Mouse (Mus musculus): ENCODE data around the gene 1700003E16Rik. TPM values are rescaled to one million over a fixed set of nuclear protein-coding genes. Genes with fewer than 3 reads are reported as not detected.

Gene 1700003E16Rik
- total and polyA plus RNA-seq, 2 experiments from 2014 or later = 15.6 to 18.0 TPM

- ATAC-seq (ENCODE audit: low FRiP score) (no peak), DNase-seq (ENCODE audit: low spot score) (no peak)
- Histone ChIP-seq H3K27me3 (ENCODE audit: insufficient read depth, low read length) (no peaks in the 10 kb centered on the region), H3K4me1 (ENCODE audit: insufficient read depth, low read length) (no peaks in the 10 kb centered on the region), H3K4me3 (ENCODE audit: low read depth, low read length) (no peak overlapping the region), H3K36me3 (ENCODE audit: insufficient read depth, low read length) (peaks cover 2% of the 10 kb centered on the region; the same call in 1 of the 2 replicates), H3K9ac (replicated peaks; ENCODE audit: low read length, poor library complexity, severe bottlenecking) (no peak overlapping the region), H3K4me2 (ENCODE audit: low read depth, low read length, poor library complexity, severe bottlenecking) (no peak overlapping the region), H3K9me3 (ENCODE audit: low read length) (no peaks in the 10 kb centered on the region), H3K27ac (ENCODE audit: low read depth, low read length) (no peak overlapping the region)
- TF ChIP-seq CTCF (IDR thresholded peaks at IDR 0.05) = no peak
- 93% methylated on average over 3 of the region's 3 CpGs for WGBS
Observed at GRCm38 (mm10) chr6:83205851-83206250, 49.6 kb downstream of the 1700003E16Rik start.

DNA sequence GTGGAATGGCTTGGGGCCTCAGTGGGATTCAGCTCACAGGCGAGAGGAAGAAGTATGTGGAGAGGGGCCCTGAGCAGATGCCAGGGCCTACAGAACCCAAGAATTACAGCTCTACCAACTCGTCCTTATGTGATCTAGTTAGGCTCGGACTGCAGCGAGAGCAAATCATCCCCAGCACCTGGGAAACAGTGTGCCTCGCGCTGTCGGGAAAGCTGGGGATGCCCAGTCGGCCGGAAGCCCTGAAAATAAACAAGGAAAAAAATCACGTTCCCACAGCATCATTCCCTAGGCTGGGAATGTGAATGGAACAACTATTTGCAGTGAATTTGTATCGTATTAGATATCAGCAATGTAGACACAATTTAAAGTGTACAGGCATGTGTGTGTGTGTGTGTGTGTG is 50.1 kb downstream of the 1700003E16Rik start:
- DNase-seq (ENCODE audit: low spot score) = no peak
- no peak for TF ChIP-seq CTCF (IDR thresholded peaks at IDR 0.05)
- H3K27me3 ChIP-seq (ENCODE audit: insufficient read depth, low read length) = no peaks in the 10 kb centered on the region
- H3K4me3 ChIP-seq (ENCODE audit: low read depth, low read length) = no peak overlapping the region
- no peaks in the 10 kb centered on the region for H3K4me1 ChIP-seq (ENCODE audit: insufficient read depth, low read length)
- H3K4me2 ChIP-seq (ENCODE audit: low read depth, low read length, poor library complexity, severe bottlenecking) = no peak overlapping the region
- no peak overlapping the region for H3K9ac ChIP-seq (replicated peaks; ENCODE audit: low read length, poor library complexity, severe bottlenecking)
- ATAC-seq (ENCODE audit: low FRiP score) = no peak
- 77% methylated on average over 11 of the region's 11 CpGs for WGBS
- peaks cover 2% of the 10 kb centered on the region; the same call in 1 of the 2 replicates for H3K36me3 ChIP-seq (ENCODE audit: insufficient read depth, low read length)
- H3K9me3 ChIP-seq (ENCODE audit: low read length) = no peaks in the 10 kb centered on the region
- H3K27ac ChIP-seq (ENCODE audit: low read depth, low read length) = no peak overlapping the region

DNA sequence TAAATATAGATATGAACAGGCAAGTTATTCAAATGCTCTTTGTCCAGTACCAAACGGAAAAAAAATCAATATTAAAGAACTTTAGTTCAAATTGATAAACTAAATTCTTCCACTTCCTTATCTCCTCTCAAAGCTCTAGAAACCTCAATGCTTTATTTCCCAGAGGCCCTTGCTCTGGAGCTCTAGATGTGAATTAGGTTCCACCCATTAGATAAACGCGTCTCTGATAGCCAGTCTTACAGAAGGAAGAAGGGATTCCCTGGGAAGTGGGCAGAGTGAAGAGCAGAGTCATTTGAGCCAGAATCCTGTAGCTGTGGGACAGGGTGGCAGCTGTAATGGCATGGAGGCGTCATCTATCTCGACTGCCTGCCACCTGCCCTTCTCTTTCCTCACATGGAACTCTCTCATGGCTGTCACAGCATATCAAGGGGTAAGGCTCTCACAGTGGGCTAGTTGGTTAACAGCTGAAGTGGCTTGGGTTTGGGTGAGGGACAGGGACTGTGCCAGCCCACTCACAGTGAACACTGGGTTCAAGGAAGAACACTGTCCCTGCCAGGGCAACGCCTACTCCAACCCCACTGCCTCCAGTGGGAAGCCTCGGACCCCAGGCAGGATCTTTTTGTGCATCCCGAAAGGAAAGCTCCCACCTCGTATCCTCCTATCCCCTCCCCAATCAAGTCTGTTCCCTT is 51.3 kb downstream of the 1700003E16Rik start:
- Histone ChIP-seq H3K4me2 (ENCODE audit: low read depth, low read length, poor library complexity, severe bottlenecking) (no peak overlapping the region), H3K36me3 (ENCODE audit: insufficient read depth, low read length) (no peaks in the 10 kb centered on the region; the same call in 1 of the 2 replicates), H3K27ac (ENCODE audit: low read depth, low read length) (no peak overlapping the region), H3K9ac (replicated peaks; ENCODE audit: low read length, poor library complexity, severe bottlenecking) (no peak overlapping the region), H3K4me1 (ENCODE audit: insufficient read depth, low read length) (no peaks in the 10 kb centered on the region), H3K9me3 (ENCODE audit: low read length) (no peaks in the 10 kb centered on the region), H3K4me3 (ENCODE audit: low read depth, low read length) (no peak overlapping the region), H3K27me3 (ENCODE audit: insufficient read depth, low read length) (no peaks in the 10 kb centered on the region)
- WGBS = 61% methylated on average over 9 of the region's 9 CpGs
- DNase-seq (ENCODE audit: low spot score) (no peak), ATAC-seq (ENCODE audit: low FRiP score) (no peak)
- no peak for TF ChIP-seq CTCF (IDR thresholded peaks at IDR 0.05)

GRCm38 (mm10) chr6:83208050-83208400 is 51.8 kb downstream of the 1700003E16Rik start:
- no peak for TF ChIP-seq CTCF (IDR thresholded peaks at IDR 0.05)
- Histone ChIP-seq H3K4me3 (ENCODE audit: low read depth, low read length) (no peak overlapping the region), H3K36me3 (ENCODE audit: insufficient read depth, low read length) (no peaks in the 10 kb centered on the region; the same call in 1 of the 2 replicates), H3K4me2 (ENCODE audit: low read depth, low read length, poor library complexity, severe bottlenecking) (no peak overlapping the region), H3K4me1 (ENCODE audit: insufficient read depth, low read length) (no peaks in the 10 kb centered on the region), H3K9ac (replicated peaks; ENCODE audit: low read length, poor library complexity, severe bottlenecking) (no peak overlapping the region), H3K9me3 (ENCODE audit: low read length) (no peaks in the 10 kb centered on the region), H3K27me3 (ENCODE audit: insufficient read depth, low read length) (no peaks in the 10 kb centered on the region), H3K27ac (ENCODE audit: low read depth, low read length) (no peak overlapping the region)
- WGBS = 85% methylated on average over 2 of the region's 2 CpGs
- DNase-seq (ENCODE audit: low spot score) = no peak
- ATAC-seq (ENCODE audit: low FRiP score) = no peak

DNA sequence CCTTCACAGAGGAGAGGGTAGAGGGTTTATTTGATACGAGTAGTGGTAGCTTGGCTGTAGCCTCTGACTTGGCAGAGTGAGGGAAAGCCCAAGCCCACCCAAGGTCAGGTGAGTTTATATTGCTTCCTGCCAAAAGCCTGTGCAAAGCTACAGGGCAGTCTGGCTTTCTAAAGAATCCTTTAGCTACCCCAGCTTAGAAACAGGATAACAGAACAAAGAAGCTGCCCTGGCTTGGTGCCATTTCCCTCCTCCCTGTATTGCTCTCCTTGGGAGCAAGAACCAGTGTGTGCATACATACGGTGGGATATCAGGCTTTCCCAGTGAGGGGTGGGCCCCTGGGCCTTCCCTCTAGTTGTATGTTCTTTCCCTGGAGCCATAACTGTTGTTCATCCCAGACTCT is 54.3 kb downstream of the 1700003E16Rik start:
- Histone ChIP-seq H3K27ac (ENCODE audit: low read depth, low read length) (no peak overlapping the region), H3K9me3 (ENCODE audit: low read length) (no peaks in the 10 kb centered on the region), H3K4me2 (ENCODE audit: low read depth, low read length, poor library complexity, severe bottlenecking) (no peak overlapping the region), H3K9ac (replicated peaks; ENCODE audit: low read length, poor library complexity, severe bottlenecking) (no peak overlapping the region), H3K27me3 (ENCODE audit: insufficient read depth, low read length) (no peaks in the 10 kb centered on the region), H3K4me1 (ENCODE audit: insufficient read depth, low read length) (no peaks in the 10 kb centered on the region), H3K4me3 (ENCODE audit: low read depth, low read length) (no peak overlapping the region), H3K36me3 (ENCODE audit: insufficient read depth, low read length) (no peaks in the 10 kb centered on the region)
- peak; percentile 28 for DNase-seq (ENCODE audit: low spot score)
- ATAC-seq (ENCODE audit: low FRiP score) = no peak
- WGBS = 32% methylated on average over 2 of the region's 2 CpGs
- TF ChIP-seq CTCF (IDR thresholded peaks at IDR 0.05) = no peak

DNA sequence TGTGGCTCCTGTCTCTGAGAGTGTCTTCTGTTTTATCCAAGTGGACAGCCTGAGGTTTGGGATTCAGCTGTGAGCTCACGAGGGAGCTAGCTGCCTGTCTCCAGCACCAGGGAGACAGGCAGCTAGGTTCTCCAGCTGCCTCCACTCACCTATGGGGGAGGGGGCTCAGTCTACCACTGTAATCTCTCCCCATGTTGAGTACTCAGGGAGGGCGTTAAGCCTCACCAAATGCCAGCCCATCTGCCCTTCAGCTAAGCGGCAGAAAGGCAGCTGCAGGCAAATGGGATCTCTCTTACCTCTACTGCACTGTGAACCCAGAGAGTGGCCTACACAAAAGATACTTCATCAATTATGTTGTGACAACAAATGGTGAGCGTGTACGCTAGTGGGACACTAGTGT is 55.3 kb downstream of the 1700003E16Rik start:
- WGBS = 31% methylated on average over 5 of the region's 5 CpGs
- Histone ChIP-seq H3K27me3 (ENCODE audit: insufficient read depth, low read length) (no peaks in the 10 kb centered on the region), H3K9ac (replicated peaks; ENCODE audit: low read length, poor library complexity, severe bottlenecking) (no peak overlapping the region), H3K27ac (ENCODE audit: low read depth, low read length) (no peak overlapping the region), H3K36me3 (ENCODE audit: insufficient read depth, low read length) (no peaks in the 10 kb centered on the region), H3K4me2 (ENCODE audit: low read depth, low read length, poor library complexity, severe bottlenecking) (no peak overlapping the region), H3K4me1 (ENCODE audit: insufficient read depth, low read length) (no peaks in the 10 kb centered on the region), H3K4me3 (ENCODE audit: low read depth, low read length) (no peak overlapping the region), H3K9me3 (ENCODE audit: low read length) (no peaks in the 10 kb centered on the region)
- ATAC-seq (ENCODE audit: low FRiP score) (no peak), DNase-seq (ENCODE audit: low spot score) (peak; percentile 18)
- no peak for TF ChIP-seq CTCF (IDR thresholded peaks at IDR 0.05)

Other genes with a start within 250 kb of the 1700003E16Rik start
- gene Sema4f, start 216.6 kb upstream of the 1700003E16Rik start, total RNA-seq (2014; rRNA removed) = 15.4 and 15.5 TPM in 2 replicates
- 16.6 and 16.9 TPM in 2 replicates for gene Sema4f, start 216.6 kb upstream of the 1700003E16Rik start, polyA plus RNA-seq (2015; fragmentation: Nextera tagmentation; extraction: Ambion mirVana)
- gene M1ap, start 209.5 kb upstream of the 1700003E16Rik start, total RNA-seq (2014; rRNA removed) = 1.2 TPM in 1 of 2 replicates, not detected in the other
- gene M1ap, start 209.5 kb upstream of the 1700003E16Rik start, polyA plus RNA-seq (2015; fragmentation: Nextera tagmentation; extraction: Ambion mirVana) = 0.12 TPM in 1 of 2 replicates, not detected in the other
- gene Dok1, start 122.9 kb upstream of the 1700003E16Rik start, total RNA-seq (2014; rRNA removed) = 3.9 and 5.0 TPM in 2 replicates
- 1.1 and 2.3 TPM in 2 replicates for gene Dok1, start 122.9 kb upstream of the 1700003E16Rik start, polyA plus RNA-seq (2015; fragmentation: Nextera tagmentation; extraction: Ambion mirVana)
- 6.9 and 7.3 TPM in 2 replicates for gene Loxl3, start 122.2 kb upstream of the 1700003E16Rik start, total RNA-seq (2014; rRNA removed)
- gene Loxl3, start 122.2 kb upstream of the 1700003E16Rik start, polyA plus RNA-seq (2015; fragmentation: Nextera tagmentation; extraction: Ambion mirVana) = 4.7 and 5.6 TPM in 2 replicates
- gene Aup1, start 101.9 kb upstream of the 1700003E16Rik start, total RNA-seq (2014; rRNA removed) = 180 and 190 TPM in 2 replicates
- 130 and 155 TPM in 2 replicates for gene Aup1, start 101.9 kb upstream of the 1700003E16Rik start, polyA plus RNA-seq (2015; fragmentation: Nextera tagmentation; extraction: Ambion mirVana)
- 45.4 and 56.5 TPM in 2 replicates for gene Htra2, start 101.1 kb upstream of the 1700003E16Rik start, total RNA-seq (2014; rRNA removed)
- gene Htra2, start 101.1 kb upstream of the 1700003E16Rik start, polyA plus RNA-seq (2015; fragmentation: Nextera tagmentation; extraction: Ambion mirVana) = 87.8 and 93.4 TPM in 2 replicates
- gene Dqx1, start 98.6 kb upstream of the 1700003E16Rik start, total RNA-seq (2014; rRNA removed) = 0.09 and 0.11 TPM in 2 replicates
- gene Dqx1, start 98.6 kb upstream of the 1700003E16Rik start, polyA plus RNA-seq (2015; fragmentation: Nextera tagmentation; extraction: Ambion mirVana) = 0.30 and 0.32 TPM in 2 replicates
- not detected in 2 replicates for gene Tlx2, start 86.1 kb upstream of the 1700003E16Rik start, total RNA-seq (2014; rRNA removed)
- not detected in 2 replicates for gene Tlx2, start 86.1 kb upstream of the 1700003E16Rik start, polyA plus RNA-seq (2015; fragmentation: Nextera tagmentation; extraction: Ambion mirVana)
- 11.8 and 20.4 TPM in 2 replicates for gene Pcgf1, start 78.5 kb upstream of the 1700003E16Rik start, total RNA-seq (2014; rRNA removed)
- gene Pcgf1, start 78.5 kb upstream of the 1700003E16Rik start, polyA plus RNA-seq (2015; fragmentation: Nextera tagmentation; extraction: Ambion mirVana) = 30.4 and 35.5 TPM in 2 replicates
- gene Lbx2, start 70.0 kb upstream of the 1700003E16Rik start, total RNA-seq (2014; rRNA removed) = not detected in 2 replicates
- gene Lbx2, start 70.0 kb upstream of the 1700003E16Rik start, polyA plus RNA-seq (2015; fragmentation: Nextera tagmentation; extraction: Ambion mirVana) = 0.26 TPM in 1 of 2 replicates, not detected in the other
- gene Ccdc142, start 54.8 kb upstream of the 1700003E16Rik start, total RNA-seq (2014; rRNA removed) = 13.6 and 26.0 TPM in 2 replicates
- 6.0 TPM in 2 replicates for gene Ccdc142, start 54.8 kb upstream of the 1700003E16Rik start, polyA plus RNA-seq (2015; fragmentation: Nextera tagmentation; extraction: Ambion mirVana)
- 4.4 and 8.1 TPM in 2 replicates for gene Gm42688, start 54.8 kb upstream of the 1700003E16Rik start, total RNA-seq (2014; rRNA removed)
- 3.5 and 4.4 TPM in 2 replicates for gene Gm42688, start 54.8 kb upstream of the 1700003E16Rik start, polyA plus RNA-seq (2015; fragmentation: Nextera tagmentation; extraction: Ambion mirVana)
- 46.4 and 57.2 TPM in 2 replicates for gene Mrpl53, start 47.4 kb upstream of the 1700003E16Rik start, total RNA-seq (2014; rRNA removed)
- gene Mrpl53, start 47.4 kb upstream of the 1700003E16Rik start, polyA plus RNA-seq (2015; fragmentation: Nextera tagmentation; extraction: Ambion mirVana) = 115 and 118 TPM in 2 replicates
- gene Mogs, start 40.9 kb upstream of the 1700003E16Rik start, total RNA-seq (2014; rRNA removed) = 32.6 and 40.3 TPM in 2 replicates
- gene Mogs, start 40.9 kb upstream of the 1700003E16Rik start, polyA plus RNA-seq (2015; fragmentation: Nextera tagmentation; extraction: Ambion mirVana) = 18.8 and 19.8 TPM in 2 replicates
- gene Wbp1, start 34.8 kb upstream of the 1700003E16Rik start, total RNA-seq (2014; rRNA removed) = 152 and 199 TPM in 2 replicates
- 85.3 and 91.6 TPM in 2 replicates for gene Wbp1, start 34.8 kb upstream of the 1700003E16Rik start, polyA plus RNA-seq (2015; fragmentation: Nextera tagmentation; extraction: Ambion mirVana)
- gene Ino80b, start 31.0 kb upstream of the 1700003E16Rik start, total RNA-seq (2014; rRNA removed) = 29.4 and 40.9 TPM in 2 replicates
- 14.6 and 16.2 TPM in 2 replicates for gene Ino80b, start 31.0 kb upstream of the 1700003E16Rik start, polyA plus RNA-seq (2015; fragmentation: Nextera tagmentation; extraction: Ambion mirVana)
- 24.3 and 30.9 TPM in 2 replicates for gene Rtkn, start 20.9 kb upstream of the 1700003E16Rik start, total RNA-seq (2014; rRNA removed)
- gene Rtkn, start 20.9 kb upstream of the 1700003E16Rik start, polyA plus RNA-seq (2015; fragmentation: Nextera tagmentation; extraction: Ambion mirVana) = 12.5 and 14.6 TPM in 2 replicates
- gene Wdr54, start within 50 bp of the 1700003E16Rik start, total RNA-seq (2014; rRNA removed) = 12.7 and 15.9 TPM in 2 replicates
- gene Wdr54, start within 50 bp of the 1700003E16Rik start, polyA plus RNA-seq (2015; fragmentation: Nextera tagmentation; extraction: Ambion mirVana) = 21.5 and 27.5 TPM in 2 replicates
- gene Dctn1, start 9.5 kb downstream of the 1700003E16Rik start, total RNA-seq (2014; rRNA removed) = 126 and 129 TPM in 2 replicates
- gene Dctn1, start 9.5 kb downstream of the 1700003E16Rik start, polyA plus RNA-seq (2015; fragmentation: Nextera tagmentation; extraction: Ambion mirVana) = 166 TPM in 2 replicates
- gene Slc4a5, start 63.4 kb downstream of the 1700003E16Rik start, total RNA-seq (2014; rRNA removed) = 0.57 and 3.3 TPM in 2 replicates
- 0.16 and 0.25 TPM in 2 replicates for gene Slc4a5, start 63.4 kb downstream of the 1700003E16Rik start, polyA plus RNA-seq (2015; fragmentation: Nextera tagmentation; extraction: Ambion mirVana)
- gene Mthfd2, start 169.5 kb downstream of the 1700003E16Rik start, total RNA-seq (2014; rRNA removed) = 19.2 and 24.0 TPM in 2 replicates
- gene Mthfd2, start 169.5 kb downstream of the 1700003E16Rik start, polyA plus RNA-seq (2015; fragmentation: Nextera tagmentation; extraction: Ambion mirVana) = 27.0 and 32.0 TPM in 2 replicates
- 23.2 and 31.6 TPM in 2 replicates for gene Mob1a, start 169.6 kb downstream of the 1700003E16Rik start, total RNA-seq (2014; rRNA removed)
- gene Mob1a, start 169.6 kb downstream of the 1700003E16Rik start, polyA plus RNA-seq (2015; fragmentation: Nextera tagmentation; extraction: Ambion mirVana) = 8.7 and 9.0 TPM in 2 replicates
- 9.6 and 10.6 TPM in 2 replicates for gene Bola3, start 192.7 kb downstream of the 1700003E16Rik start, total RNA-seq (2014; rRNA removed)
- 46.2 and 51.2 TPM in 2 replicates for gene Bola3, start 192.7 kb downstream of the 1700003E16Rik start, polyA plus RNA-seq (2015; fragmentation: Nextera tagmentation; extraction: Ambion mirVana)